Mouse (Mus musculus): Measurements from ENCODE around the gene Lnp1.
"Not testable (repeated sequence)": the region's sequence is repeated elsewhere in the genome, so short reads cannot be mapped to it uniquely, and the experiment has no call there.

Gene Lnp1

DNA sequence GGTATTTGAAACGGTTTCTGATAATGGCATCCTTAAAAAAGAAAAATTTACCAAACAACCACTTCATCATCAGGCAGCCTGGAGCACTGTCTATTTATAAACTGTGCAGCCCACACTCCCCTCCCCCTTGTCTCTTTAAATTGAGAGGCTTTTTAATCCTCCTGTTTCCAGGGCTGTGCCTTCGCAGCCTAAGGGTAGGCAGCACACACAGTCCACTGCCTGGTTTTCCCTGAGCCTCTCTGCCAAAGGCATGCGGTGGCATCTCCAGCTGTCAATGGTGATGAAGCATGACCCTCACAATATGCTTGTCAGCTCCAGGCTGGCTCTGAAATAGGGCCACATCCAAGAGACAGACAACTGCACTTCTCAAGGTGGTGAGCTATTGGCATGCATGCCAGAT lies at the start of gene Lnp1:
TSS of gene Lnp1 (minus strand) at position 39 of the 400 bp plus-strand sequence.
- in situ Hi-C loops (cut with MboI): no loop called here

DNA sequence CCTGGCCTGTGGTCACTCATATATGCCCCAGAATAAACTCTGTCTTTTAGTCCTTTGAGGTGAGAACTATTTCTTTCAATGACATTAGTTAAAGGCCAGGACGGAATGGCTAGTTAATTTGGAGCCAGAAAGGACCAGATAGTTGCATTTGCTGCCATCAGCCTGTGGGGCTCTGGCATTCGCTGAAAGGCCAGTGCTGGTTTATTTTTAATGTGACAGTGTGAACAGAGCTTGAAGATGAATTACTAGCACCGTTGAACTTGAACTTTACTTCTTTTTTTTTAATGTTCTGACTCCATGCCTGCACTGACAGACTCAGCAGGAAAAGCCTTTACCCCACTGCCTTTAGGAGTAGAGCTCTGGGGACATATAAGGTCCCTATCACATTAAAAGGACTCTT lies 46.8 kb upstream of the Lnp1 start:
- in situ Hi-C loops (cut with MboI): no loop called here

DNA sequence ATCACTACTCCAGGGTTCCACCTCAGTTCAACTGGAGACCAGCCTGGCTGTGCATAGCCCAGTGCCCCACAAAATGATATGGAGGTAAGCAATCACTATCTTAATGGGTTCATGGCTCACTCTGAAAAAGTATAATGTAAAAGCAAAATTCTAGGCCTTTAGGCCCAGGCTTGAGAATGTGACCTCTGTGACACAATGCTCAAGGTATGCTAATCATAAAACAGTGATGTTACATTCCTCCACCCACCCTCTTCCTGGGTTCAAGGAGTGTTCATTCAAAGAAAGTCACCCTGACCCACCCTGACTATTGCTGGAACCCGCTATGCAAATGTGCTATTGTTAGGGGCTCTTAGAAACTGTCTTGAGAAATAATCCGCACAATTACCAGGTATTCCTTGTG lies 30.4 kb upstream of the Lnp1 start:
- in situ Hi-C loops (cut with MboI): not testable (repeated sequence)

DNA sequence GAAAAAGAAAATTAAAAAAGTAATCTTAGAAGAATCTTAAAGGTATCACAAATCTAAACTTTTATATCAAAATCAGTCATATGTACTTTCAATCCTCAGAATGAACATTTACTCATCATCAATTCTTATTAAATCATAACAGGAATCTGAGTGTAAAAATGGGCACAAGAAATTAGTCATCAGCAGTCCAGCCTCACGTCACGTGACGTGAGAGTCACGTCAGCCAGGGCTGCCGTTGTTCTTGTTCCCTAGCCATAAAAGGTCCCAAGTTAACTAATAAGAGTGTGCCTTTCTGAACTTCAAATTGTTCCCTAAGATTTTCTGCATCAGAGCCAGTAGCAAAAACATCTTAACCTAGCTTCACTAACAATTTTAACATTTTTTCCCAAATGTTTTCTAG lies 21.2 kb upstream of the Lnp1 start:
- in situ Hi-C loops (cut with MboI): no loop called here

DNA sequence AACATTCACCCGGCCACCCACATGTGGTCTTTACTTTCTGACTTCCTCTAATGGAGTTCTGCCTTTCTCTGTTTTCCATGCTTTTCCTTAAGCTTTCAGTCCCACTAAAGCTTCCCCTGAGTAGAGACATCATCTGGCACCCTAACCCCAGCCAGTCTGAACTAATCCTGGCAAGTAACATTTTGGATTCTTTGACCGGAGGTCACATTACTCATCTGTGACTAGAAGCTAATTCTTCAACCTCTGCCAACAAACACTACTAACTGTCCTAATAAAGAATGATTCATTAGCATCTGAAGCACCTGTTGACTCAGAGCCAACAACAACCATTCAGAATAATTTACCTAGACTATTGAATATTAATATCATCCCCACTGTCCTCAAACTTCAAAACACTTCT lies 14.5 kb upstream of the Lnp1 start:
- in situ Hi-C loops (cut with MboI): no loop called here

DNA sequence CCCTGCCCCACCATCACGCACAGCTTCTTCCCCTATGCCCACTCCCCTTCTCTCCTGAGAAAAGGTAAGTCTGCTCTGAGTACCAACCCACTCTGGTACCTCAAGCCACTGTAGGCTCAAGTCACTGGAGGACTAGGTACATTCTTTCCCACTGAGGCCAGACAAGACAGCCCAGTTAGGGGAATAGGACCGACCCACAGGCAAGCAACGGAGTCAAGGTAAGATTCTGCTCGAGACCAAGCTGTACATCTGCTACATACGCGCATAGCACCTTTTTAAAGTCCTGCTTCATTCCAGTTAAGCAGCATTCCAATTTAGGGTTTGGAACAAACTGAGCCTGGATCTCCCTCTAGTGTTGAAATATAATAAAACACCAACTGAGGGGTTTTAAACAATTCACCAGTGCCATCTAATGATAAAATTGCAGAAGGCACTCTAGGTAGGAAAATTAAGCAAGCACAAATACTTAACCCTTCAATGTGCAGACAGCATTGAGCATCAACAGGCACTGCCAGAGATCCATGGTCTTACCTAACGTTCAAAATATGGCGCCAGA lies 7.7 kb downstream of the Lnp1 start:
- in situ Hi-C loops (cut with MboI): no loop called here

DNA sequence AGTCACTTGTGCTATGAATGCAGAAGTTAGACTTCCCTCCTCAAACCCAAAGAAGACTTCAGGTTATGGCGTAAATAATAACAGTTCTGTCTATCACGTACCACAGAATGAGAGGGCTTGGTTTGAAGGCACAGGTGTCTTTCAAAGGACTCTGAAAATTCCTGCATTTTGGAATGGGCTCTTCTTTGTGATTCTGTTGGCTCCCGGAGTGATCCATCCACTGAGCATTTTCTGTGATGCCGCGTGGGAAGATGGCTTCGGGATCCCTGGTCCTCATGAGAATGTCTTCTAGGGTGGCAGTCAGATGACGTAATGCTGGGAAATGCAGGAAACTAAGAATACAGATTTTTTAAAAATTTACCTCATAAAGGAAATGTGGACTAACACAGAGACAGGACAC lies 10.6 kb downstream of the Lnp1 start:
- in situ Hi-C loops (cut with MboI): no loop called here

DNA sequence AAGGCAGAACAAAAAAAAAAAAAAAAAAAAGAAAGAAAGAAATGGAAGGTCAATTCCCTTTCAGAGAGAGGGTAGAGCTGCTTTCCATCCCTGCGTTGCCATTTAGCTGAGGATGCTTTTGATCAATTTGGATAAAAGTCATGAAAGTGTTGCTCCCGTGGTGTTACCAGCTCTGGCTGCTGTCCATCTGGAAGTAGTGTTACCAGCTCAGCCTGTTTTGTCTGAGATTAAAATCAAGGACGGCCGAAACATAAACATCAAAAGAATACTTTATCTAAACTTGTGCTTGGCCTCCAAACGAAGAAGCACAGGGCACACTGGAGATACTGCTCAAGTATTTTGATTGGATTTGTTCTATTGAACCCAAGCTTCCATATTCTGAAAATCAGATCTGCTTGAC lies 18.9 kb downstream of the Lnp1 start:
- in situ Hi-C loops (cut with MboI): no loop called here

DNA sequence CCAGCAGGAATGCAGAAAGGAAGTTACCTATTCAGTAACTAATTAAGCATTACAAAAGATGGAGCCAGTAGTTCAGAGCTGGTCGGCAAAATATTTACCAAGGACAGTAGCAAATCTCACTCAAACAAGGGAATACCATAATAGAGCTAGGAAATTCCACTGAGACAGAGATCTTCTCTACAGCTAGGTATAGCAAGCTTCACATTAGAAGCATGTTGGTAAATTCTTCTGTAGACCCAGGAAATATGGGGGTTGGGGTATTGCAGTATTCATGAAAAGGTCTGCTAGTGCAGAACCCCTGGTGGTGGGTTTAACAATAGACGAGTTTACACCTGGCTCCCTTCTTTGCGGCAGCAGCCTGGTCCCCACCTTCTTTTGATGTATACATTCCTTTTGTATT lies 25.7 kb downstream of the Lnp1 start:
- in situ Hi-C loops (cut with MboI): not testable (repeated sequence)

DNA sequence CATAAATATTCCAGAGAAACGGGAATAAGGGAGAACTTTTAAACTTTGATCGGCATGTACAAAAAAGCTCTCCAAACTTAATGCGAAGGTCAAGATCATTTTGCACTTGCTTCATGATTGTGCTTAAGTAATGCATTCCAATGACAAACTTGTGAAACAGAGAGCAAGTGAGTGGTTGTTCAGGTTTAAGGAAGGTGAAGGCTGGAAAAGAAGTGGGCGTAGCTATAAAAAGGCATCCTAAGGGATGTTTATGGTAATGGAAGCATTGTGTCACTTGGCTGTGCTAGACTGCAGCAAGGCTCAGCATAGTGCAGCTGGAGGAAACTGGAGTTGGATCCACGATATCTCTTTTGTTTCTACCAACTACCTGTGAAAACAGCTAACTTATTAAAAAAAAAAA lies 36.3 kb downstream of the Lnp1 start:
- in situ Hi-C loops (cut with MboI): no loop called here

DNA sequence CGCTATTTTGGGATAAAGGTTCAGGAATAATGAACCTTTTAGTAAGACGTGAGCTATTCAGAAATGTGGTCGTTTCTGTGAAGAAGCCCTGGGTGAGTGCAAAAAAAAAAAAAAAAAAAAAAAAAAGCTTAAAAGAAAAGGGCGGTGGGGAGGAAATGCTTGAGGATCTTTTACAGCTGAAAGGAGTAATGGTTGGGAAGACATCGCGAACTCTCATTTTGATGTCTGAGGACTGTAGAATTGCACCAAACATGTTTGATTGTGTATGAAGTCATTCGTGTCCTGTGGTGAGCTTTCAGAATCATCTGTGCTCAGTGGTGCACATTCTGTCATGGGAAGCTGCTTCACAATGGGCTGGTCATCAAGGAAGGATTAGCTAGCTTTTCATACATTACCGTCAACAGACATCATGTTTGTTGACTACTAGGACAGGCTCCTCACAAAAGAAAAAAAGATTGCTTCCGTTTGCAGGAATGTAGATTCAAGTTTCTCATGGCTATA lies 41.2 kb downstream of the Lnp1 start:
- in situ Hi-C loops (cut with MboI): no loop called here

DNA sequence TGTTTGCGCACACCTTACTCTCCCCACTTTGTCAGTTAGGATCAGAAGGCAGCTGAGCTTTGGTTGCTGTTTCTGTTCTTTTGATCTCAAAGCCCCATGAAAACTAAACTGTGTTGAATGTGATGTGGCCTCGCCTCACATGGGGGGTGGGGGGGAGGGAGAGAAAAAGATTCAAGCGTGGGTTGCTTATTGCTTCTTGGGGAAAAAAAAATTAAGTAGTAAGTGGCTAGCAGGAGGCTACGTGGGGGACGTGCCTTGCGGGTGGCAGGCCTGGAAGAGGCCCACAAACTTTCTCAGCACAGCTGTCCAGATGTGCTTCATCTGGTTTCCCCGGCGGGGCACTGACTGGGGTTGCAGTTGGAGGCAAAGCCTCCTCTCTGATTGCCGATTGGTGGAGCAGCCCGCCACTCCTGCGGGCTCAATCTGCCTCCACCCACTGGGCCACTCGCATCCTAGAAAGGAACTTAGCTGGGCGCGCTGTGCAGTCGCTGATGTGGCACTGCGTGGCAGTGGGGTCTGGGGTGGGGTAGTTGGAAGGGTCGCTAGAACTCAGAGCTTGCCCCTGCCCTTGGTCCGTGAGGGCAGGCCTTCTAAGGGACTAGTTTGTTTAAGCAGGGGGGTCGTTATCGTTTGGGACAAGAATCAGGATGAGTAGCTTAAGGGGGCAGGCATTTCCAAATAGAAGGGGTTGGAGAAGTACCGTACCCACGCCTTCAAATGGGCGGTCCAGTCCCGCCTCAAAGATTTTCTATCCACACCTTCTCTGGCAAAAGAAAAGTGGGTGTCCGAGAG lies 41.8 kb downstream of the Lnp1 start, which contains the start of gene Tmem45a:
TSS of gene Tmem45a (minus strand) at position 343 of the 792 bp plus-strand sequence.
- in situ Hi-C loops (cut with MboI): no loop called here

DNA sequence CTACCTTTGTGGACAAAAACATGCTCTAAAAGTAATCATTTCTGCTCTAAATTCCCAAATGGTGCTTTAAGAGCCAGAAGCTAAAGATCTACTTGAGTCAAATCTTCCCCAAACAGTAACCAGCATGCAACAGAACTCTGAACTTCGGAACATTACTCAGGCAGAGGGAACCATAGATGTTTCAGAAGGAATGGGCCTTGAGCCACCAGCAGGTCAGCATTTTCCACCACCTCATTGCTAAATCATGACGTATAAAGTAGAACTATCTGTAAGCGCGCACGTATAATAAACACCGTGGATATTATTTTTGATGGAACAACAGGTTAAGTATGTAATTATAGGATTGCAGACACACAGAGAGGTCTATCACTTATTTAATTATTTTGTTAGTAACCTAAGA lies 43.0 kb downstream of the Lnp1 start:
- in situ Hi-C loops (cut with MboI): no loop called here

DNA sequence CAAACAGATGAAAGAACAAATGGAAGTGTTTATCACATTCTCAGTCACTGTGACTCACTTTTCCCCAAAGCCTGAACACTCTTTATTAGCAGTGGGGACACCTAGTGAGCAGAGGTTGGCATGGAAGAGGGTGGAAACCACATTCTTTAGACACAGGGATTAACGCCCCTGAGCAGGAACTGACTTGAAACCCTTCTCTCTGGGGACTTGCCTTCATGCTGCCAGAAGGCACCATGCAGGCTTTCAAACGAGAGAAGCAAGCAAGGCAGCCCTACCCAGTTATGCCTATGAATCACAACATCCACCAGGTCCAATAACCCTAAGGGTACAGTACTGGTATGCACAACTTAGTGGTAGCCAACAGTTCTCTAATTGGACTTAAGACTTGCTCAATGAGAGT lies 54.5 kb downstream of the Lnp1 start:
- in situ Hi-C loops (cut with MboI): no loop called here

DNA sequence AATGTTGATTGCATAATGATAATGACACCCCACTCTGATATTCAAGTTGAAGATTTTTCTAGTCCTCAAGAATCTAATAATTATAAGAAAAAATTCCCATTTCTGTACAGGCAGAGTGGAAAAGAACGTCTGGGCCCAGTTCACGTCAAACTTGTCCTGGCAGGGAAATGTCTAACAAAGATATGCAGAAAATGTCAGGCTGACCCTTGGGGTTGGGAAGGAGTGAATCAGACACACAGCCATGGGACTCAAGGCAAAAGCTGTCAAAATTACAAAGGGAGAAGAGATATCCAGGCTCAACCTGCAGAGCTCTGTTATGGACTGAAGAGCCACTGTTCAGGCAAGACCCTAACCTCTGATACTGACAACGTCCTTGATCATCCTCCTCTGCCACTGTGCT lies 57.4 kb downstream of the Lnp1 start:
- in situ Hi-C loops (cut with MboI): no loop called here

DNA sequence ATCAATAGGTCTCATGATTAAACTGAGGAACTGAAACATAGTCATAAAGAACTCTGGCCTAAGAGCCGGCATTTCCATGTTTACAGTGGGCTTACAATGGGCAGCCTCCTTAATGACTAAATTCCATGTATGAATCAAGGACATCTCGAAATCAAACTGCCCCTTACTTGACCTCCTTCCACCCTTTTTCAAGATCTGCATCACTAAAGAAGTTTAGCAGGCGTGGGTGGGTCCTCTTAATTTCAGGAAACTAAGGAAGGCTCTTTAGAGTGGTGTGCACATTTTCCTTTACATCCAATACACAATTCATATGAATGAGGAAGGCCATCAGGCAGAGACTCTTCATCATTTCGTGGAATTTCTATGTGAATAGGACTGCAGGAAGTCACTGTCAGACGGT lies 59.5 kb downstream of the Lnp1 start:
- in situ Hi-C loops (cut with MboI): no loop called here

DNA sequence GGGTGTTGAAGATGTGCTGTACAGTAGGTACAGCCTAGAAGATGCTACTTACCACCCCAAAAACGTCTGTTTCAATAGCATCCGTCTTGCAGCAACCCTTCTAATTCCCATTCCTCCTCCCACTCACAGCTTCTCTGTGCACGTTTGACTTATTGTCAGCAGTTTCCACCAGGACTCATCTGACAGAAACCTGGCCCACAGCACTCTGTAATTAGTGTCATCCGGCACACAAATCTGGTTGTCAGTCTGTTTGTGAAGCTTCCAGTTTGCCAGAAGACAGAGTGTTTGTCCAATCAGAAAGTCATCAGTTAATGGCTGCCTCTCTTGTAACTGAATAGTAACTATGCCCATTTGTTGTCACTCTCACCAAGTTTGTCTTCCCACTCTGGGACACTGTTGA lies 60.3 kb downstream of the Lnp1 start:
- in situ Hi-C loops (cut with MboI): no loop called here

All from mature B cell (primary cell).